Mouse (Mus musculus): Measurements from ENCODE around the gene Wdr95. TPM values are rescaled to one million over a fixed set of nuclear protein-coding genes. Genes with fewer than 3 reads are reported as not detected.

Gene Wdr95
- polyA plus RNA-seq, 1 experiment from 2014 or later: 0.17 TPM

DNA sequence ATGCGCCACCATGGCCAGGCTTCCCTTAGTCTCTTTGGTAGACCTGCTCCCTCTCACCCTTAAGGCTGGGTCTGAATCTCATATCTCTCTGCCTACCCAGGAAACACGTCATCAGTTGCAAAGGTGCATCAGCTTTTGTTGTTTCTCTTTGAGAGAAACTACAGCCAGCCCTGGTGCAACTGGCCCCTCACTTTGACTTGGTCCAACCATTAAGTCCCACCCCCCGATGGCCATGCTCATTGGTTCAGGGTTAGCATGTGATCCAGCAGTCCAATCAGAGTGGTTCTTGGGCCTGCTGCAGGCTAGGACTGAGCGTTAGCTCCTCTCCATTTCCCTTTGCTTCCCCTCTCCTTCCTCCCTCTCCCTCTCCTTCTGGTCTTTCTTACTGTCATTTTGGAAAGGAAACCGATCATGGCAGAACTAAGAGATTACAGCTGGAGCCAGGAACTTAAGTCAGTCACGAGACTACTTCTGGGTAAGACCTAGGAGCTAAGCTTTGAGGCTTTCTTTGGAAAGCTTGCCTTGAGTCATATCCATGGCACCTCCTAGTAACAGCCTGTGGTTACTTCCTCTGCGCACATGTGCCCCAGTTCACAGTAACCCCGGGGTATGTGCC, 112.9 kb downstream of the Wdr95 start:
- no peak for ATAC-seq (ENCODE audit: insufficient read depth, low FRiP score, low read depth)
- no peaks in the 10 kb centered on the region for H3K27me3 ChIP-seq (replicated peaks)
- 80% methylated on average over 8 of the region's 8 CpGs for WGBS

DNA sequence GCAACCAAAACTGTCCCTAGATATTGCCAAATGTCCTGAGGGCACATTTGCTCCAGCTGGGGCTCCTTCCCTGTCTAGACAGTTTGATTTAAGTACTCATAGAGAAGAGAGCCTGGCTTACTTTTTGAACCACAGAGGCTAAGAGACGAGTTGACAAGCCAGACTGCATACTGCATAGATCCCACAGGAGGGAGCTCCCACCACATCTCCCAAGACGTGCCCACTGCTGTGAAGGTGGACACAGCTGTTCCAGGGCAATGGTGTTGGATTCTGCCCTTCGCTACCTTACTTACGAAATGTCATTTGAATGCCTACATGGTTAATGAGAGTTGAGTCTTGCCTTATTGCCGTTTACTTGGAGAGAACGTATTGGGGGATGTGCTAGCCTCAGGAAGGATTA, 113.9 kb downstream of the Wdr95 start:
- H3K4me3 ChIP-seq (replicated peaks): no peak overlapping the region
- no peak overlapping the region for H3K4me2 ChIP-seq
- H3K27ac ChIP-seq: no peak overlapping the region
- no peaks in the 10 kb centered on the region for H3K36me3 ChIP-seq
- ATAC-seq (ENCODE audit: insufficient read depth, low FRiP score, low read depth): no peak
- H3K9ac ChIP-seq: no peak overlapping the region
- no peaks in the 10 kb centered on the region for H3K9me3 ChIP-seq
- no peaks in the 10 kb centered on the region for H3K27me3 ChIP-seq (replicated peaks)
- no peaks in the 10 kb centered on the region for H3K4me1 ChIP-seq
- WGBS: 43% methylated on average over 6 of the region's 6 CpGs

More for the DNA sequence above, 112.9 kb downstream of the Wdr95 start:
- H3K4me3 ChIP-seq (replicated peaks): no peak overlapping the region
- H3K36me3 ChIP-seq: no peaks in the 10 kb centered on the region
- H3K9ac ChIP-seq: no peak overlapping the region
- no peak overlapping the region for H3K4me2 ChIP-seq
- H3K9me3 ChIP-seq: no peaks in the 10 kb centered on the region
- H3K27ac ChIP-seq: no peak overlapping the region
- H3K4me1 ChIP-seq: no peaks in the 10 kb centered on the region

GRCm38 (mm10) chr5:149642783-149643509, 114.5 kb downstream of the Wdr95 start:
- H3K9me3 ChIP-seq: no peaks in the 10 kb centered on the region
- no peak overlapping the region for H3K27ac ChIP-seq
- no peaks in the 10 kb centered on the region for H3K4me1 ChIP-seq
- H3K36me3 ChIP-seq: no peaks in the 10 kb centered on the region
- 77% methylated on average over 11 of the region's 11 CpGs for WGBS
- no peak overlapping the region for H3K4me3 ChIP-seq (replicated peaks)
- no peaks in the 10 kb centered on the region for H3K27me3 ChIP-seq (replicated peaks)
- ATAC-seq (ENCODE audit: insufficient read depth, low FRiP score, low read depth): no peak
- H3K4me2 ChIP-seq: no peak overlapping the region
- H3K9ac ChIP-seq: no peak overlapping the region

DNA sequence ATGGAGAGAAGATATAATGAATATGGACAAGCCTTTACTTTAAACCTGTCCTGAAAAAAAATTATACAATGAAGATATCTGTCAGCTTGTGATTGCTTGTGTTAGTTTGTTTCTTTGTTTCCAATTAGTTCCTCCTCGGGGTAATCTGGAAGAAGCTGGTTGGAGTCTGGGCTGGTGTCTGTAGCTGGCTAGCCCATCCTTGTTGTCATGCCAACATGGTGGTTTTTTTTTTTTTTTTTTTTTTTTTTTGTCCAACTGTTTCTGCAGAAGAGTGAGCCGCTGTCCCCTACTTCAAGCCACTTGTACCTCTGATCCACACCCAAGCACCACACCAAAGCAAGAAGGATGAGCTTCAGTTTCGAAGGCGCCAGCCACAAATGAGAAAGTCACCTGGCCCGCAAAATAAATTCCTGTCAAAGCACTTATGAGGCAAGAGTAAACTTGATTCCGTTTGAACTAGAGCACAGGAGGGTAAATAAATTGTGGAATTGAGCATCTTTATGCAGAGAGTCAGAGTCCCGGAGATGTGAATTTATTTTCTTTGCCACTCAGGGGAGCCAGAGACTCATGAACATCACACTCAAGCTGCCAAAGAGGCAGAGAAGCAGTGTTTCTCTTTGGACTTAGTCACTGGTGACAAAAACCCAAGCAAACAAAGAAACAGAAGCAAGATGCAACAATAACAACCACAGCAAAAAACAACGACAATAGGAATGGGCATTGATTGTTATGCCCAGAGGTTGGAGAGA, 119.1 kb downstream of the Wdr95 start:
- WGBS: 64% methylated on average over 8 of the region's 8 CpGs

GRCm38 (mm10) chr5:149648196-149648595, 119.7 kb downstream of the Wdr95 start:
- Histone ChIP-seq H3K4me2 (no peak overlapping the region), H3K9me3 (no peaks in the 10 kb centered on the region), H3K9ac (no peak overlapping the region), H3K36me3 (no peaks in the 10 kb centered on the region), H3K27ac (no peak overlapping the region), H3K4me3 (replicated peaks) (no peak overlapping the region), H3K4me1 (0 out of 2 replicates have a peak, but pooled peaks cover 2% of the 10 kb centered on the region), H3K27me3 (replicated peaks) (no peaks in the 10 kb centered on the region)
- no peak for ATAC-seq (ENCODE audit: insufficient read depth, low FRiP score, low read depth)
- WGBS: 55% methylated on average over 4 of the region's 4 CpGs

More for the DNA sequence above, 119.1 kb downstream of the Wdr95 start:
- Histone ChIP-seq H3K36me3 (no peaks in the 10 kb centered on the region), H3K4me3 (replicated peaks) (no peak overlapping the region), H3K27ac (no peak overlapping the region), H3K4me1 (0 out of 2 replicates have a peak, but pooled peaks cover 2% of the 10 kb centered on the region), H3K4me2 (no peak overlapping the region), H3K9me3 (no peaks in the 10 kb centered on the region), H3K9ac (no peak overlapping the region), H3K27me3 (replicated peaks) (no peaks in the 10 kb centered on the region)
- no peak for ATAC-seq (ENCODE audit: insufficient read depth, low FRiP score, low read depth)

DNA sequence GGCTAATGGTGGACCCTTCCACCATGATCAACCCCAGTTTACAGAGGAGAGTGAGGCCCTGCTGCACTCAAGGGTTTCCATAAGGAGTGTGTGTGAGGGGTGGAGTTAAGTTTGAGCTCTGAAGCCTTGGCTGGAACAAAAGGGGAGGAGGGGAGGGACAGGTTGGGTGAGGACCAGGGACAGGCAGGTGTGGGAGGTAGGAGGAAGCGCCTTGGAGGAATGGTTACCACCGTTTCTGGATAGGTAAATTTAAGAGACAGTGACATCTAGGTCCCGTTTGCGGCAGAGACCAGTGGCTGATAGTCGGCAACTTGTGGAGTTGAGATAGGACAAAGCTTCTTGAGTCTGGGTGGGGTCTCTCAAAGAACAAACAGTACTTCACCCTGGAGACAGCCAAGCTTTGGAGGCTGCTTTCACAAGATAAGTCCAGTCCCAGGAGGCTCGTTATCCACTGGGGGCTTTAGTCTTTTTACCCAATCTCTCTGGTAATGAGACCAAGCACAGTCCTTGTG, 120.5 kb downstream of the Wdr95 start:
- no peak overlapping the region for H3K27ac ChIP-seq

DNA sequence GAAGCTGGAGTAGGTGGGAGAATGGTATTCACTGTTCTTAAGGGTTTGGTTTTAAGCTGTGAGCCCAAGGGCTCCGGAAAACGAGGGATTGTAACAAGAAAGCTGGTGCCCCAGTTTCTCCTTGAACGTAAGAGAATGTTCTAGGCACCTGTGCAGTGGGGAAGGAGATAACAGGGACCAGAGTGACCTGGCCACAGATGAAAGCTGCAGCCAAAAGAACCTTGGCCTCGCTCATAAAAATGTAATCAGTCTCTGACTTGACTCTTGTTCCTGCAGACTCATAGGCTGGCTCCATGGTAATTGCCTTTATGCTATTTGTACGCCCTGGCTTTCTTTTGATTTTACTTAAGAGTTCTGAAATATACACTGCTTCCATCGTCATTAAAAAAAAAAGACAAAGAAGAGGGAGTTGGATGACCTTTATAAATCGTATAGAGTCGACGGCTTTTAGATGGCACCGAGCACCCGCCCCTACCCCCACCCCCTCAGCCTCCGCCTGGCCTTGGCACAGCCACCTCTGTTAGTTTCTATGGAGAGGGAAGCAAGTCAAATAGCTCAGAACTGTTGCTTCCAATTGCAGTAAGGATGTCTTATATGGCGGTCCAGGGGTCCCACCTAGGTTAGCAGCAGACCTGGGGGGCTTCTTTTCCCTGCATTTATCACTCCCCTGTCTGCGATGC, 121.2 kb downstream of the Wdr95 start:
- H3K9ac ChIP-seq: no peak overlapping the region
- ATAC-seq (ENCODE audit: insufficient read depth, low FRiP score, low read depth): no peak; the same call in 1 of the 2 replicates
- H3K4me3 ChIP-seq (replicated peaks): no peak overlapping the region
- no peak overlapping the region for H3K27ac ChIP-seq
- 71% methylated on average over 14 of the region's 14 CpGs for WGBS
- H3K36me3 ChIP-seq: no peaks in the 10 kb centered on the region
- no peaks in the 10 kb centered on the region for H3K27me3 ChIP-seq (replicated peaks)
- 0 out of 2 replicates have a peak, but pooled peaks cover 2% of the 10 kb centered on the region for H3K4me1 ChIP-seq
- H3K4me2 ChIP-seq: no peak overlapping the region
- no peaks in the 10 kb centered on the region for H3K9me3 ChIP-seq

More for the DNA sequence above, 120.5 kb downstream of the Wdr95 start:
- peak; percentile 71; the same call in 1 of the 2 replicates for ATAC-seq (ENCODE audit: insufficient read depth, low FRiP score, low read depth)
- no peaks in the 10 kb centered on the region for H3K9me3 ChIP-seq
- H3K36me3 ChIP-seq: no peaks in the 10 kb centered on the region
- no peak overlapping the region for H3K9ac ChIP-seq
- H3K4me3 ChIP-seq (replicated peaks): no peak overlapping the region
- H3K4me2 ChIP-seq: no peak overlapping the region
- WGBS: 59% methylated on average over 6 of the region's 6 CpGs
- H3K27me3 ChIP-seq (replicated peaks): no peaks in the 10 kb centered on the region
- H3K4me1 ChIP-seq: 0 out of 2 replicates have a peak, but pooled peaks cover 2% of the 10 kb centered on the region

DNA sequence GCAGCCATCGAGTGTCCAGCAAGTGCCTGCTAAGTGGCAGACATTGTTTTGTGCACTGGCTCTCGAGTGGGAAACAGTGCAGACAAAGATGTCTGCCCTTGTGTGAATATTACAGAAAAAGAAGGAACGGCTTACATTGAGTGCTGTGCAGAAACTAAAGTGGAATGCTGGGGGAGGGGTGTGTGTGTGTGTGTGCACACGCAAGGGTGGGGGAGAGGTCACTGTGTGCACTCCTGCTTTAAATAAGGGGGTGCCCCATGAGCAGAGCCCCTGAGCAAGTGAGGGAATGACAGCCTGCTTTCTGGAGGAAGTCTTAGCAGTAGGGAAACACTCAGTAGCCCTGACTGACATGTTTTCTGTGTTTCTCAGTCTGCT, 121.7 kb downstream of the Wdr95 start:
- no peaks in the 10 kb centered on the region for H3K27me3 ChIP-seq (replicated peaks)
- no peak overlapping the region for H3K4me2 ChIP-seq
- no peak overlapping the region for H3K27ac ChIP-seq
- no peaks in the 10 kb centered on the region for H3K9me3 ChIP-seq
- WGBS: 41% methylated on average over 4 of the region's 4 CpGs
- ATAC-seq (ENCODE audit: insufficient read depth, low FRiP score, low read depth): no peak
- no peak overlapping the region for H3K4me3 ChIP-seq (replicated peaks)
- 0 out of 2 replicates have a peak, but pooled peaks cover 2% of the 10 kb centered on the region for H3K4me1 ChIP-seq
- H3K36me3 ChIP-seq: no peaks in the 10 kb centered on the region
- H3K9ac ChIP-seq: no peak overlapping the region

- Histone ChIP-seq H3K9me3 (no peaks in the 10 kb centered on the region), H3K9ac (no peak overlapping the region), H3K36me3 (no peaks in the 10 kb centered on the region), H3K27ac (no peak overlapping the region), H3K4me1 (no peaks in the 10 kb centered on the region), H3K4me2 (no peak overlapping the region), H3K27me3 (replicated peaks) (no peaks in the 10 kb centered on the region), H3K4me3 (replicated peaks) (no peak overlapping the region)
- no peak for ATAC-seq (ENCODE audit: insufficient read depth, low FRiP score, low read depth)
- WGBS: 86% methylated on average over 9 of the region's 9 CpGs
Measured at GRCm38 (mm10) chr5:149655636-149656035, 127.2 kb downstream of the Wdr95 start.

DNA sequence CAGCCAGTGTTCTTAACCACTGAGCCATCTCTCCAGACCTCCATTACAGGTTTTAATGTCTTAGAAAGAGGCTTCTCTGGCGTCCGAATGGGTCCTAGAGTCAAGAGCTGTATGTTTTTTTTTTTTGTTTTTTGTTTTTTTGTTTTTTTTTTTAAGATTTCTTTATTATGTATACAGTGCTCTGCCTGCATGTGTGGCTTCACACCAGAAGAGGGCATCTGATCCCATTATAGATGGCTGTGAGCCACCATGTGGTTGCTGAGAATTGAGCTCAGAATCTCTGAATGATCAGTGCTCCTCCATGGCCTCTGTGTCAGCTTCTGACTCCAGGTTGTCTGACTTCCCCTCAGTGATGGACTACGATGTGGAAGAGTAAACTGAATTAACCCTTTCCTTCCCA, 129.5 kb downstream of the Wdr95 start:
- ATAC-seq (ENCODE audit: insufficient read depth, low FRiP score, low read depth): no peak
- H3K27ac ChIP-seq: no peak overlapping the region
- H3K4me1 ChIP-seq: no peaks in the 10 kb centered on the region

GRCm38 (mm10) chr5:149658741-149659413, 130.4 kb downstream of the Wdr95 start:
- no peak overlapping the region for H3K9ac ChIP-seq
- H3K4me3 ChIP-seq (replicated peaks): no peak overlapping the region
- ATAC-seq (ENCODE audit: insufficient read depth, low FRiP score, low read depth): no peak

More for the DNA sequence above, 129.5 kb downstream of the Wdr95 start:
- no peaks in the 10 kb centered on the region for H3K36me3 ChIP-seq
- H3K27me3 ChIP-seq (replicated peaks): no peaks in the 10 kb centered on the region
- no peak overlapping the region for H3K9ac ChIP-seq
- H3K4me3 ChIP-seq (replicated peaks): no peak overlapping the region
- H3K4me2 ChIP-seq: no peak overlapping the region
- 54% methylated on average over 3 of the region's 3 CpGs for WGBS
- H3K9me3 ChIP-seq: no peaks in the 10 kb centered on the region

More at GRCm38 (mm10) chr5:149658741-149659413, 130.4 kb downstream of the Wdr95 start:
- no peaks in the 10 kb centered on the region for H3K9me3 ChIP-seq
- WGBS: 71% methylated on average over 9 of the region's 9 CpGs
- H3K36me3 ChIP-seq: no peaks in the 10 kb centered on the region
- no peaks in the 10 kb centered on the region for H3K4me1 ChIP-seq
- no peaks in the 10 kb centered on the region for H3K27me3 ChIP-seq (replicated peaks)
- H3K27ac ChIP-seq: no peak overlapping the region
- no peak overlapping the region for H3K4me2 ChIP-seq

All from stomach, embryonic 15.5 days (tissue).